Mouse (Mus musculus) ES-E14 (cell line): ENCODE data around the gene Fsd1l.

ENCODE experiments used
- HCFC1 ChIP-seq: IDR thresholded peaks from 2 replicates; pipeline ENCODE4 v1.6.1; 2012; ENCODE audit warnings: low read length, inconsistent platforms, borderline replicate concordance; ENCODE audit not compliant: insufficient read depth
- MAFK ChIP-seq: IDR thresholded peaks from 2 replicates; pipeline ENCODE4 v1.6.1; 2014; ENCODE audit warnings: mild to moderate bottlenecking, low read depth, low read length, inconsistent platforms; ENCODE audit not compliant: insufficient read depth
- ZNF384 ChIP-seq: IDR thresholded peaks from 2 replicates; pipeline ENCODE4 v1.6.1; 2012; ENCODE audit warnings: low read depth, low read length, inconsistent platforms

DNA sequence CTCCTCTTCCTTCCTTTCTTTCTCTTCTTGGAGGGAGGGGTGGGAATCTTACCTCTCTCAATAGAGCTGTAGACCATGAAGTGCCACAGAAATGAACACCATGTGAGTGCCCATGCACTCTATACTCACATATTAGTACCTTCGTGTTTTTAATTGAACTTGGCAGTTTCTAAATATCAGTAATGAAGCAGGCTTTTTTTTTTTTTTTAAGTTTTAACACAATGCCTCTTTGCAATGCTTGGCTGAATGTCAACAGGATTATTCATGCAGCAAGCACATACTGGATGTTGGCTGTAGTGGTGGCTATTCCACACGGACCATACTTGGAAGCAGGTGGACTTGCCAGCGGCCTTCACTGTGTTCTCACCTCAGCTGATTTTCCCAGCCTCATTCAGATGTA lies 4.1 kb downstream of the Fsd1l start:
- no peak for TF ChIP-seq ZNF384
- no peak for TF ChIP-seq MAFK
- no peak for TF ChIP-seq HCFC1
